Mouse (Mus musculus): ENCODE results near the gene Ube2i. TPM values are rescaled to one million over a fixed set of nuclear protein-coding genes. Genes with fewer than 3 reads are reported as not detected.

The Ube2i gene
- 501 and 544 TPM in 2 replicates for polyA plus RNA-seq (2015; fragmentation: Nextera tagmentation; extraction: Ambion mirVana)

- ATAC-seq (replicated peaks; ENCODE audit: low FRiP score, low read depth) (no peak), DNase-seq (ENCODE audit: low spot score) (no peak)
- peak within 1 kb of the TSS; percentile 52 for H3K4me2 ChIP-seq (ENCODE audit: low read length)
- H3K4me3 ChIP-seq (replicated peaks; ENCODE audit: low read depth, low read length): peak within 1 kb of the TSS; percentile 100
- H3K27ac ChIP-seq: peak within 1 kb of the TSS; percentile 99
- peak within 1 kb of the TSS; percentile 100 for H3K9ac ChIP-seq (ENCODE audit: low read depth, low read length)
- TF ChIP-seq CTCF (IDR thresholded peaks at IDR 0.05; ENCODE audit: low read depth): no peak
- no peaks in the 10 kb centered on the region for H3K9me3 ChIP-seq (replicated peaks; ENCODE audit: low read length)
- no peaks in the 10 kb centered on the region for H3K27me3 ChIP-seq (ENCODE audit: insufficient read depth, low read length)
- no peaks in the 10 kb centered on the region for H3K36me3 ChIP-seq (ENCODE audit: insufficient read depth, low read length)
- WGBS: 84% methylated on average over 9 of the region's 9 CpGs
- H3K4me1 ChIP-seq (replicated peaks; ENCODE audit: insufficient read depth, low read length): peaks cover 19% of the 10 kb centered on the region; the same call in 1 of the 2 replicates
Measured at GRCm38 (mm10) chr17:25274571-25275346, at the start of gene Ube2i. Gene Ube2i, minus strand, starts transcription at chr17:25274622.

GRCm38 (mm10) chr17:25322930-25323329, 48.5 kb upstream of the Ube2i start:
- no peak for ATAC-seq (replicated peaks; ENCODE audit: low FRiP score, low read depth)
- H3K4me1 ChIP-seq (replicated peaks; ENCODE audit: insufficient read depth, low read length): no peaks in the 10 kb centered on the region
- WGBS: 12% methylated on average over 2 of the region's 2 CpGs

GRCm38 (mm10) chr17:25320819-25321218, 46.4 kb upstream of the Ube2i start:
- no peak overlapping the region for H3K4me2 ChIP-seq (ENCODE audit: low read length)
- DNase-seq (ENCODE audit: low spot score) (no peak), ATAC-seq (replicated peaks; ENCODE audit: low FRiP score, low read depth) (no peak)
- WGBS: 85% methylated on average over 8 of the region's 8 CpGs
- TF ChIP-seq CTCF (IDR thresholded peaks at IDR 0.05; ENCODE audit: low read depth): no peak
- no peaks in the 10 kb centered on the region for H3K36me3 ChIP-seq (ENCODE audit: insufficient read depth, low read length)
- no peaks in the 10 kb centered on the region for H3K4me1 ChIP-seq (replicated peaks; ENCODE audit: insufficient read depth, low read length)
- no peak overlapping the region for H3K27ac ChIP-seq
- no peak overlapping the region for H3K4me3 ChIP-seq (replicated peaks; ENCODE audit: low read depth, low read length)
- H3K27me3 ChIP-seq (ENCODE audit: insufficient read depth, low read length): no peaks in the 10 kb centered on the region
- no peak overlapping the region for H3K9ac ChIP-seq (ENCODE audit: low read depth, low read length)
- H3K9me3 ChIP-seq (replicated peaks; ENCODE audit: low read length): no peaks in the 10 kb centered on the region

More at GRCm38 (mm10) chr17:25322930-25323329, 48.5 kb upstream of the Ube2i start:
- Histone ChIP-seq H3K4me3 (replicated peaks; ENCODE audit: low read depth, low read length) (no peak overlapping the region), H3K9ac (ENCODE audit: low read depth, low read length) (no peak overlapping the region), H3K36me3 (ENCODE audit: insufficient read depth, low read length) (no peaks in the 10 kb centered on the region), H3K4me2 (ENCODE audit: low read length) (no peak overlapping the region), H3K9me3 (replicated peaks; ENCODE audit: low read length) (no peaks in the 10 kb centered on the region), H3K27ac (no peak overlapping the region), H3K27me3 (ENCODE audit: insufficient read depth, low read length) (no peaks in the 10 kb centered on the region)
- no peak for DNase-seq (ENCODE audit: low spot score)
- TF ChIP-seq CTCF (IDR thresholded peaks at IDR 0.05; ENCODE audit: low read depth): no peak

GRCm38 (mm10) chr17:25318354-25318753, 43.9 kb upstream of the Ube2i start, which contains the start of gene Prss29:
Gene Prss29, plus strand, starts transcription at chr17:25318654.
- no peak within 1 kb of the TSS for H3K4me2 ChIP-seq (ENCODE audit: low read length)
- DNase-seq (ENCODE audit: low spot score): no peak
- WGBS: 76% methylated on average over 5 of the region's 5 CpGs
- TF ChIP-seq CTCF (IDR thresholded peaks at IDR 0.05; ENCODE audit: low read depth): no peak
- H3K9ac ChIP-seq (ENCODE audit: low read depth, low read length): no peak within 1 kb of the TSS
- H3K36me3 ChIP-seq (ENCODE audit: insufficient read depth, low read length): no peaks in the 10 kb centered on the region
- ATAC-seq (replicated peaks; ENCODE audit: low FRiP score, low read depth): no peak
- H3K27ac ChIP-seq: no peak within 1 kb of the TSS
- no peaks in the 10 kb centered on the region for H3K27me3 ChIP-seq (ENCODE audit: insufficient read depth, low read length)
- no peaks in the 10 kb centered on the region for H3K4me1 ChIP-seq (replicated peaks; ENCODE audit: insufficient read depth, low read length)
- no peak within 1 kb of the TSS for H3K4me3 ChIP-seq (replicated peaks; ENCODE audit: low read depth, low read length)
- no peaks in the 10 kb centered on the region for H3K9me3 ChIP-seq (replicated peaks; ENCODE audit: low read length)

GRCm38 (mm10) chr17:25308346-25308745, 33.9 kb upstream of the Ube2i start, which contains the start of gene Prss28:
Gene Prss28, plus strand, starts transcription at chr17:25308646.
- no peak for DNase-seq (ENCODE audit: low spot score)

DNA sequence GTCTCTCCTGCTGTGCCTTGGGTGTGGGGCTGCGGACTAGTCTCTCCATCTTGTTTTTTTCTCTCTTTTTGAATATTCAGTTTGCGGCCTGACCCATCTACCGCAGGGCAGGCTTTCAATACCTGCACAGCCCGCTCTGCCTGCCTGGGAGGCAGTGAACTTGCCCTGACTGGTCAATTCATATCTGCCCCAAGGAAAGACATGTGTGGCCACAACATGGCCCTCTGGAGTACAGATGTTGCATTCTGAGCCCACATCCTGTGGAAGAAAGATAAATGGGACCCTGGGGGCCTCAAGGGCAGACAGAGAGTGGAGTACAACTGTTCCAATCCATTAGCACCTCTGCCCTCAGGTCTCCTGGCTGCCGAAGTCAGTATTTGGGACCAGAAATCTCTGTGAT, 23.7 kb upstream of the Ube2i start, which contains the start of gene Prss34:
Prss34 (plus strand) TSS at position 301 of the 400 bp plus-strand sequence.
- TF ChIP-seq CTCF (IDR thresholded peaks at IDR 0.05; ENCODE audit: low read depth): no peak
- Histone ChIP-seq H3K36me3 (ENCODE audit: insufficient read depth, low read length) (no peaks in the 10 kb centered on the region), H3K4me1 (replicated peaks; ENCODE audit: insufficient read depth, low read length) (no peaks in the 10 kb centered on the region), H3K27me3 (ENCODE audit: insufficient read depth, low read length) (no peaks in the 10 kb centered on the region), H3K9ac (ENCODE audit: low read depth, low read length) (no peak within 1 kb of the TSS), H3K4me2 (ENCODE audit: low read length) (no peak within 1 kb of the TSS), H3K4me3 (replicated peaks; ENCODE audit: low read depth, low read length) (no peak within 1 kb of the TSS), H3K27ac (no peak within 1 kb of the TSS), H3K9me3 (replicated peaks; ENCODE audit: low read length) (no peaks in the 10 kb centered on the region)
- no peak for DNase-seq (ENCODE audit: low spot score)
- WGBS: 78% methylated on average over 5 of the region's 5 CpGs
- no peak for ATAC-seq (replicated peaks; ENCODE audit: low FRiP score, low read depth)

More at GRCm38 (mm10) chr17:25308346-25308745, 33.9 kb upstream of the Ube2i start, which contains the start of gene Prss28:
- no peak within 1 kb of the TSS for H3K4me3 ChIP-seq (replicated peaks; ENCODE audit: low read depth, low read length)
- ATAC-seq (replicated peaks; ENCODE audit: low FRiP score, low read depth): no peak
- no peak for TF ChIP-seq CTCF (IDR thresholded peaks at IDR 0.05; ENCODE audit: low read depth)
- H3K9me3 ChIP-seq (replicated peaks; ENCODE audit: low read length): no peaks in the 10 kb centered on the region
- no peak within 1 kb of the TSS for H3K9ac ChIP-seq (ENCODE audit: low read depth, low read length)
- H3K27ac ChIP-seq: no peak within 1 kb of the TSS
- H3K36me3 ChIP-seq (ENCODE audit: insufficient read depth, low read length): no peaks in the 10 kb centered on the region
- H3K4me2 ChIP-seq (ENCODE audit: low read length): no peak within 1 kb of the TSS
- WGBS: 61% methylated on average over 4 of the region's 4 CpGs
- no peaks in the 10 kb centered on the region for H3K4me1 ChIP-seq (replicated peaks; ENCODE audit: insufficient read depth, low read length)
- H3K27me3 ChIP-seq (ENCODE audit: insufficient read depth, low read length): no peaks in the 10 kb centered on the region
